Mouse (Mus musculus): ENCODE data around the gene Selenom.

DNA sequence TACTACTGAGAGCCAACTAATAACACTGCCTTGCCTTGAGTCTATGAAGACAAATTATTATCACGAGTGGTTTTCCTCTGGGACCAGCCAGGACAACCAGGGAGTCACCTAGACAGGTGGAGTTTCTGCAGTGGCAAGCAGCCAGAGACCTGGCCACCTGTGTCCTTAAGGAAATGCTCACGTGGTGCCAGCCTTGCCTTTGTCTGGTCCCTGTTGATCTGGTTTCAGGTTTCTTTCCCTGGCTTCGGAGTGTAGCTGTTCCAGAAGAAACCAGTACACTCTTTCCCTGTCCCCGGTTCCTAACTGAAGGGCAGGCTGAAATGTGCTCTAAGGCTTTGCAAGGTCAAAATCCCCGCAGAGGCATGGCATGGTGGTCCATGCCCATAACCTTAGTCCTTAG lies 17.7 kb upstream of the Selenom start:
- TF ChIP-seq POLR2A (IDR thresholded peaks at IDR 0.05; ENCODE audit: borderline replicate concordance, extremely low read depth, low read depth, low read length) = no peak
- TF ChIP-seq CTCF (IDR thresholded peaks at IDR 0.05; ENCODE audit: insufficient read depth, low read length) = no peak

Data from lung, adult 2 months (tissue).